9 mouse cellular contexts compared by ENCODE assay signal in genomic region chr10:79768400-79768799, GRCm38 (mm10). TPM values are rescaled to one million over a fixed set of nuclear protein-coding genes. Genes with fewer than 3 reads are reported as not detected.
DNase-seq lines count a peak whose midpoint lies in the region; ATAC-seq and TF ChIP-seq lines count a peak whose summit lies in the region.
"Had no signal": no experiment of that assay in that cellular context is flagged by ENCODE, and none has a peak within 500 bp of the region (broad histone marks: within the 10 kb centered on the region; RNA-seq: fewer than 3 reads in every experiment).

No protein-coding gene starts in this region.

- no peak for TF ChIP-seq POLR2A in limb, embryonic 14.5 days (IDR thresholded peaks at IDR 0.05; ENCODE audit: borderline replicate concordance, extremely low read depth, insufficient read depth, insufficient read length)
- TF ChIP-seq POLR2A in myocyte (IDR thresholded peaks at IDR 0.05; ENCODE audit: insufficient read length, low read depth): no peak

- H3K4me3 ChIP-seq in forebrain, embryonic 10.5 days: peak overlapping the region; percentile 96; the same call in 1 of the 2 replicates
- no peak overlapping the region for H3K4me3 ChIP-seq in forebrain, embryonic 13.5 days
- no peak overlapping the region for H3K4me3 ChIP-seq in forebrain, postnatal 0 days (ENCODE audit: low read depth, low read length)
- H3K4me3 ChIP-seq in limb, embryonic 14.5 days (replicated peaks; ENCODE audit: low read length): no peak overlapping the region
- no peak overlapping the region for H3K4me3 ChIP-seq in myocyte

- no peak for ATAC-seq in forebrain, embryonic 13.5 days
- no peak for ATAC-seq in forebrain, postnatal 0 days
- ATAC-seq in limb, embryonic 14.5 days (ENCODE audit: low FRiP score, low read depth): no peak
- ATAC-seq: Patski had no signal

- 1% methylated on average over 5 of the region's 5 CpGs for WGBS in forebrain, embryonic 10.5 days
- 0% methylated on average over 5 of the region's 5 CpGs for WGBS in forebrain, embryonic 13.5 days
- WGBS in forebrain, postnatal 0 days: 2% methylated on average over 5 of the region's 5 CpGs
- WGBS in limb, embryonic 14.5 days: 1% methylated on average over 5 of the region's 5 CpGs

- no peak overlapping the region for H3K27ac ChIP-seq in forebrain, embryonic 10.5 days
- no peak overlapping the region for H3K27ac ChIP-seq in forebrain, embryonic 13.5 days
- no peak overlapping the region for H3K27ac ChIP-seq in forebrain, postnatal 0 days (ENCODE audit: low read depth, low read length)
- no peak overlapping the region for H3K27ac ChIP-seq in limb, embryonic 14.5 days (replicated peaks; ENCODE audit: low read depth, low read length)

- H3K79me2 ChIP-seq in myocyte (ENCODE audit: control insufficient read depth, insufficient read depth): peaks cover 32% of the 10 kb centered on the region

- TF ChIP-seq CTCF in forebrain, postnatal 0 days (IDR thresholded peaks at IDR 0.05; ENCODE audit: low read depth): peak; percentile 95

- H3K27me3 ChIP-seq in forebrain, embryonic 10.5 days (ENCODE audit: poor library complexity, severe bottlenecking): peaks cover 8% of the 10 kb centered on the region
- peaks cover 6% of the 10 kb centered on the region; the same call in 1 of the 2 replicates for H3K27me3 ChIP-seq in forebrain, embryonic 13.5 days
- H3K27me3 ChIP-seq in forebrain, postnatal 0 days (ENCODE audit: insufficient read depth, low read length): no peaks in the 10 kb centered on the region
- no peaks in the 10 kb centered on the region for H3K27me3 ChIP-seq in limb, embryonic 14.5 days (ENCODE audit: control insufficient read depth, insufficient read depth, low read length)
- no peaks in the 10 kb centered on the region for H3K27me3 ChIP-seq in myocyte (ENCODE audit: control insufficient read depth, insufficient read depth, insufficient read length)
- H3K27me3 ChIP-seq: Patski had no signal

- peaks cover 19% of the 10 kb centered on the region for H3K36me3 ChIP-seq in forebrain, embryonic 10.5 days (replicated peaks)
- no peaks in the 10 kb centered on the region for H3K36me3 ChIP-seq in forebrain, embryonic 13.5 days (ENCODE audit: poor library complexity, severe bottlenecking)
- no peaks in the 10 kb centered on the region for H3K36me3 ChIP-seq in forebrain, postnatal 0 days (ENCODE audit: insufficient read depth)
- 0 out of 2 replicates have a peak, but pooled peaks cover 4% of the 10 kb centered on the region for H3K36me3 ChIP-seq in limb, embryonic 14.5 days (ENCODE audit: control insufficient read depth, insufficient read depth, low read length)
- no peaks in the 10 kb centered on the region for H3K36me3 ChIP-seq in myocyte (ENCODE audit: control insufficient read depth, insufficient read depth)

- H3K4me2 ChIP-seq in forebrain, embryonic 13.5 days: no peak overlapping the region
- peak overlapping the region; percentile 86 for H3K4me2 ChIP-seq in forebrain, postnatal 0 days (ENCODE audit: low read depth)
- peak overlapping the region; percentile 67; the same call in 1 of the 2 replicates for H3K4me2 ChIP-seq in limb, embryonic 14.5 days (replicated peaks; ENCODE audit: low read depth, low read length, severe bottlenecking)
- peak overlapping the region; percentile 67 for H3K4me2 ChIP-seq in myocyte (ENCODE audit: low read depth)

- H3K9me3 ChIP-seq in forebrain, embryonic 10.5 days: peaks cover 6% of the 10 kb centered on the region; the same call in 1 of the 2 replicates
- no peaks in the 10 kb centered on the region for H3K9me3 ChIP-seq in forebrain, embryonic 13.5 days (replicated peaks)
- no peaks in the 10 kb centered on the region for H3K9me3 ChIP-seq in forebrain, postnatal 0 days (ENCODE audit: low read length)
- H3K9me3 ChIP-seq in limb, embryonic 14.5 days (ENCODE audit: control insufficient read depth, low read length): no peaks in the 10 kb centered on the region

- peak; percentile 84 for DNase-seq in forebrain, embryonic 10.5 days (ENCODE audit: extremely low spot score, low spot score)
- DNase-seq in cerebellum, adult 11-12 months: peak; percentile 79
- peak; percentile 86 for DNase-seq in forebrain, postnatal 0 days
- peak; percentile 74 for DNase-seq in induced T-regulatory cell, adult 2 months (ENCODE audit: low read depth)
- DNase-seq in limb, embryonic 14.5 days (ENCODE audit: low spot score): peak; percentile 64
- DNase-seq in spleen, postnatal 14 days (ENCODE audit: low spot score in 2 of 2): peak; percentile 49 to 64

- no peak overlapping the region for H3ac ChIP-seq in myocyte (ENCODE audit: control insufficient read depth, insufficient read length)

- no peak overlapping the region for H3K9ac ChIP-seq in forebrain, embryonic 13.5 days
- H3K9ac ChIP-seq in forebrain, postnatal 0 days: no peak overlapping the region
- H3K9ac ChIP-seq in limb, embryonic 14.5 days (ENCODE audit: low read depth, low read length, severe bottlenecking): no peak overlapping the region

- peaks cover 52% of the 10 kb centered on the region for H3K4me1 ChIP-seq in forebrain, embryonic 10.5 days
- peaks cover 40% of the 10 kb centered on the region for H3K4me1 ChIP-seq in forebrain, embryonic 13.5 days
- H3K4me1 ChIP-seq in forebrain, postnatal 0 days (ENCODE audit: insufficient read depth): peaks cover 15% of the 10 kb centered on the region; the same call in 1 of the 2 replicates
- peaks cover 15% of the 10 kb centered on the region for H3K4me1 ChIP-seq in limb, embryonic 14.5 days (ENCODE audit: control insufficient read depth, insufficient read depth, low read length)

TF ChIP-seq in myocyte, 11 proteins besides CTCF, POLR2A, EP300 and RAD21:
- TF ChIP-seq SRF (IDR thresholded peaks at IDR 0.05; ENCODE audit: control insufficient read depth, insufficient read length, low read depth) (no peak), REST (IDR thresholded peaks at IDR 0.05; ENCODE audit: insufficient read depth, insufficient read length) (no peak), USF1 (IDR thresholded peaks at IDR 0.05; ENCODE audit: low read depth) (no peak), MYOG (IDR thresholded peaks at IDR 0.05; ENCODE audit: control insufficient read depth in 1 of 3, insufficient read depth in 1 of 3, insufficient read length in 2 of 3, low read depth in 2 of 3) (no peak), E2F4 (IDR thresholded peaks at IDR 0.05; ENCODE audit: insufficient read depth) (no peak), TCF3 (IDR thresholded peaks at IDR 0.05; ENCODE audit: insufficient read length, low read depth) (no peak), MYOD1 (IDR thresholded peaks at IDR 0.05; ENCODE audit: control insufficient read depth in 1 of 3, insufficient read length in 2 of 3, low read depth in 2 of 3) (no peak), CEBPB (IDR thresholded peaks at IDR 0.05; ENCODE audit: insufficient read depth, poor library complexity, severe bottlenecking) (no peak), MAX (IDR thresholded peaks at IDR 0.05; ENCODE audit: low read depth) (no peak)

RNA-seq across cellular contexts. Expression of gene Rnf126, which starts 1.6 kb away (rescaled TPM):
- polyA plus RNA-seq in forebrain, embryonic 10.5 days (2016; fragmentation: Nextera tagmentation; extraction: Ambion mirVana): 92.4 and 113 TPM in 2 replicates
- polyA plus RNA-seq in forebrain, embryonic 13.5 days (2015; fragmentation: Nextera tagmentation; extraction: Ambion mirVana): 70.9 and 74.8 TPM in 2 replicates
- 54.1 and 88.3 TPM in 2 replicates for total RNA-seq in forebrain, postnatal 0 days (2014; rRNA removed)
- 131 and 143 TPM in 2 replicates for polyA plus RNA-seq in forebrain, postnatal 0 days (2015; fragmentation: Nextera tagmentation; extraction: Ambion mirVana)
- 176 and 229 TPM in 2 replicates for polyA plus RNA-seq in limb, embryonic 14.5 days (2012; rRNA removed)
- polyA plus RNA-seq in limb, embryonic 14.5 days (2014; fragmentation: Nextera tagmentation; extraction: Ambion mirVana): 100 and 103 TPM in 2 replicates
- polyA plus RNA-seq in myocyte (2012; fragmentation: generic; extraction: Trizol): 91.3 TPM

RNA-seq across cellular contexts. Expression of gene Fstl3, which starts 8.7 kb away (rescaled TPM):
- 1.1 and 1.5 TPM in 2 replicates for polyA plus RNA-seq in forebrain, embryonic 10.5 days (2016; fragmentation: Nextera tagmentation; extraction: Ambion mirVana)
- polyA plus RNA-seq in forebrain, embryonic 13.5 days (2015; fragmentation: Nextera tagmentation; extraction: Ambion mirVana): 0.40 and 0.62 TPM in 2 replicates
- 2.1 and 4.5 TPM in 2 replicates for total RNA-seq in forebrain, postnatal 0 days (2014; rRNA removed)
- polyA plus RNA-seq in forebrain, postnatal 0 days (2015; fragmentation: Nextera tagmentation; extraction: Ambion mirVana): 1.7 and 2.8 TPM in 2 replicates
- 11.6 and 14.7 TPM in 2 replicates for polyA plus RNA-seq in limb, embryonic 14.5 days (2012; rRNA removed)
- 9.0 and 9.5 TPM in 2 replicates for polyA plus RNA-seq in limb, embryonic 14.5 days (2014; fragmentation: Nextera tagmentation; extraction: Ambion mirVana)
- 28.9 TPM for polyA plus RNA-seq in myocyte (2012; fragmentation: generic; extraction: Trizol)

RNA-seq across cellular contexts. Expression of gene Fgf22, which starts 13.5 kb away (rescaled TPM):
- polyA plus RNA-seq in forebrain, embryonic 10.5 days (2016; fragmentation: Nextera tagmentation; extraction: Ambion mirVana): 0.36 and 0.64 TPM in 2 replicates
- polyA plus RNA-seq in forebrain, embryonic 13.5 days (2015; fragmentation: Nextera tagmentation; extraction: Ambion mirVana): 0.48 and 0.71 TPM in 2 replicates
- 0.62 and 1.0 TPM in 2 replicates for total RNA-seq in forebrain, postnatal 0 days (2014; rRNA removed)
- 0.99 and 1.7 TPM in 2 replicates for polyA plus RNA-seq in forebrain, postnatal 0 days (2015; fragmentation: Nextera tagmentation; extraction: Ambion mirVana)
- 0.13 and 0.22 TPM in 2 replicates for polyA plus RNA-seq in limb, embryonic 14.5 days (2012; rRNA removed)
- polyA plus RNA-seq in limb, embryonic 14.5 days (2014; fragmentation: Nextera tagmentation; extraction: Ambion mirVana): 0.21 and 0.80 TPM in 2 replicates
- 0.26 TPM for polyA plus RNA-seq in myocyte (2012; fragmentation: generic; extraction: Trizol)

RNA-seq across cellular contexts. Expression of gene Polrmt, which starts 22.0 kb away (rescaled TPM):
- polyA plus RNA-seq in forebrain, embryonic 10.5 days (2016; fragmentation: Nextera tagmentation; extraction: Ambion mirVana): 50.9 and 52.9 TPM in 2 replicates
- 39.1 and 43.8 TPM in 2 replicates for polyA plus RNA-seq in forebrain, embryonic 13.5 days (2015; fragmentation: Nextera tagmentation; extraction: Ambion mirVana)
- total RNA-seq in forebrain, postnatal 0 days (2014; rRNA removed): 27.8 and 34.9 TPM in 2 replicates
- 27.3 and 30.2 TPM in 2 replicates for polyA plus RNA-seq in forebrain, postnatal 0 days (2015; fragmentation: Nextera tagmentation; extraction: Ambion mirVana)
- 64.1 and 75.3 TPM in 2 replicates for polyA plus RNA-seq in limb, embryonic 14.5 days (2012; rRNA removed)
- 33.4 and 36.6 TPM in 2 replicates for polyA plus RNA-seq in limb, embryonic 14.5 days (2014; fragmentation: Nextera tagmentation; extraction: Ambion mirVana)
- polyA plus RNA-seq in myocyte (2012; fragmentation: generic; extraction: Trizol): 82.3 TPM

RNA-seq across cellular contexts. Expression of gene Prss57, which starts 22.4 kb away (rescaled TPM):
- polyA plus RNA-seq in forebrain, embryonic 10.5 days (2016; fragmentation: Nextera tagmentation; extraction: Ambion mirVana): not detected in 2 replicates
- 0.09 and 0.13 TPM in 2 replicates for polyA plus RNA-seq in forebrain, embryonic 13.5 days (2015; fragmentation: Nextera tagmentation; extraction: Ambion mirVana)
- 0.31 TPM in 1 of 2 replicates, not detected in the other for total RNA-seq in forebrain, postnatal 0 days (2014; rRNA removed)
- polyA plus RNA-seq in forebrain, postnatal 0 days (2015; fragmentation: Nextera tagmentation; extraction: Ambion mirVana): 0.35 and 0.67 TPM in 2 replicates
- 0.04 and 0.06 TPM in 2 replicates for polyA plus RNA-seq in limb, embryonic 14.5 days (2012; rRNA removed)
- not detected in 2 replicates for polyA plus RNA-seq in limb, embryonic 14.5 days (2014; fragmentation: Nextera tagmentation; extraction: Ambion mirVana)
- polyA plus RNA-seq in myocyte (2012; fragmentation: generic; extraction: Trizol): 0.07 TPM
- polyA plus RNA-seq: Patski had no signal
